10 mouse cellular contexts compared by ENCODE assay signal in genomic region chr2:164948962-164949361, GRCm38 (mm10). TPM values are rescaled to one million over a fixed set of nuclear protein-coding genes. Genes with fewer than 3 reads are reported as not detected.
DNase-seq lines count a peak whose midpoint lies in the region; ATAC-seq lines count a peak whose summit lies in the region.
"Had no signal": no experiment of that assay in that cellular context is flagged by ENCODE, and none has a peak within 500 bp of the region (broad histone marks: within the 10 kb centered on the region; RNA-seq: fewer than 3 reads in every experiment).

No protein-coding gene starts in this region.

- H3K36me3 ChIP-seq in heart, embryonic 11.5 days (ENCODE audit: control insufficient read depth, insufficient read depth, low read length): no peaks in the 10 kb centered on the region
- H3K36me3 ChIP-seq in hindbrain, embryonic 14.5 days (replicated peaks; ENCODE audit: control insufficient read depth, insufficient read depth): no peaks in the 10 kb centered on the region
- H3K36me3 ChIP-seq in midbrain, embryonic 12.5 days: no peaks in the 10 kb centered on the region

- H3K9ac ChIP-seq in heart, embryonic 11.5 days (ENCODE audit: low read depth, low read length): 0 out of 2 replicates have a peak overlapping the region, but pooled peaks have one; percentile 16
- H3K9ac ChIP-seq in hindbrain, embryonic 14.5 days: no peak overlapping the region
- no peak overlapping the region for H3K9ac ChIP-seq in midbrain, embryonic 12.5 days (replicated peaks)

- H3K9me3 ChIP-seq in heart, embryonic 11.5 days (replicated peaks; ENCODE audit: control insufficient read depth, low read length): no peaks in the 10 kb centered on the region
- no peaks in the 10 kb centered on the region for H3K9me3 ChIP-seq in hindbrain, embryonic 14.5 days (ENCODE audit: control insufficient read depth, low read length)
- no peaks in the 10 kb centered on the region for H3K9me3 ChIP-seq in midbrain, embryonic 12.5 days

- peak overlapping the region; percentile 31 for H3K4me3 ChIP-seq in heart, embryonic 11.5 days (ENCODE audit: low read depth, low read length)
- peak overlapping the region; percentile 19 for H3K4me3 ChIP-seq in hindbrain, embryonic 14.5 days (replicated peaks; ENCODE audit: low read length)
- peak overlapping the region; percentile 24 for H3K4me3 ChIP-seq in midbrain, embryonic 12.5 days

- peaks cover 5% of the 10 kb centered on the region; the same call in 1 of the 2 replicates for H3K4me1 ChIP-seq in heart, embryonic 11.5 days (ENCODE audit: control insufficient read depth, insufficient read depth, low read length)
- 0 out of 2 replicates have a peak, but pooled peaks cover 6% of the 10 kb centered on the region for H3K4me1 ChIP-seq in hindbrain, embryonic 14.5 days (replicated peaks; ENCODE audit: control insufficient read depth, insufficient read depth, low read length)
- H3K4me1 ChIP-seq in midbrain, embryonic 12.5 days: peaks cover 26% of the 10 kb centered on the region

- WGBS in heart, embryonic 11.5 days (ENCODE audit: insufficient replicate concordance): 8% methylated on average over 25 of the region's 25 CpGs
- WGBS in hindbrain, embryonic 14.5 days: 6% methylated on average over 25 of the region's 25 CpGs
- WGBS in midbrain, embryonic 12.5 days: 6% methylated on average over 25 of the region's 25 CpGs

- no peak for ATAC-seq in heart, embryonic 11.5 days (replicated peaks; ENCODE audit: insufficient number of reproducible peaks, low FRiP score, low TSS enrichment)
- no peak for ATAC-seq in hindbrain, embryonic 14.5 days (ENCODE audit: low FRiP score)
- no peak for ATAC-seq in midbrain, embryonic 12.5 days (ENCODE audit: low FRiP score, low read depth)
- no peak for ATAC-seq in cerebellum, adult (ENCODE audit: insufficient number of reproducible peaks, low FRiP score, low TSS enrichment)

- no peak overlapping the region for H3K27ac ChIP-seq in heart, embryonic 11.5 days (ENCODE audit: low read depth, low read length)
- H3K27ac ChIP-seq in hindbrain, embryonic 14.5 days: no peak overlapping the region
- no peak overlapping the region for H3K27ac ChIP-seq in midbrain, embryonic 12.5 days (replicated peaks)

- DNase-seq in heart, adult 11 months: no peak
- DNase-seq in T-cell, adult 2 months (ENCODE audit: low spot score): peak; percentile 28
- DNase-seq in hindbrain, embryonic 14.5 days (ENCODE audit: low spot score): no peak
- no peak for DNase-seq in thymus, postnatal 25 days
- DNase-seq in kidney, adult 11 months: no peak
- DNase-seq: adrenal gland, postnatal 25 days; layer of hippocampus, adult 9-11 months had no signal

- peak overlapping the region; percentile 55 for H3K4me2 ChIP-seq in heart, embryonic 11.5 days
- peak overlapping the region; percentile 40 for H3K4me2 ChIP-seq in hindbrain, embryonic 14.5 days (replicated peaks)
- peak overlapping the region; percentile 40 for H3K4me2 ChIP-seq in midbrain, embryonic 12.5 days (replicated peaks)

- peaks cover 67% of the 10 kb centered on the region for H3K27me3 ChIP-seq in heart, embryonic 11.5 days (ENCODE audit: control insufficient read depth, insufficient read depth, low read length)
- H3K27me3 ChIP-seq in hindbrain, embryonic 14.5 days (ENCODE audit: control insufficient read depth, insufficient read depth, low read length): peaks cover 58% of the 10 kb centered on the region
- H3K27me3 ChIP-seq in midbrain, embryonic 12.5 days: peaks cover 77% of the 10 kb centered on the region

RNA-seq across cellular contexts. Expression of gene Mmp9, which starts 8.4 kb away (rescaled TPM):
- 0.16 and 0.46 TPM in 2 replicates for polyA plus RNA-seq in heart, embryonic 11.5 days (2014; fragmentation: Nextera tagmentation; extraction: Ambion mirVana)
- 28.8 and 33.2 TPM in 2 replicates for polyA plus RNA-seq in hindbrain, embryonic 14.5 days (2014; fragmentation: Nextera tagmentation; extraction: Ambion mirVana)
- polyA plus RNA-seq in midbrain, embryonic 12.5 days (2016; fragmentation: Nextera tagmentation; extraction: Ambion mirVana): 6.2 and 7.5 TPM in 2 replicates

RNA-seq across cellular contexts. Expression of gene Slc12a5, which starts 11.6 kb away (rescaled TPM):
- polyA plus RNA-seq in heart, embryonic 11.5 days (2014; fragmentation: Nextera tagmentation; extraction: Ambion mirVana): 1.0 and 1.6 TPM in 2 replicates
- 62.1 and 73.6 TPM in 2 replicates for polyA plus RNA-seq in hindbrain, embryonic 14.5 days (2014; fragmentation: Nextera tagmentation; extraction: Ambion mirVana)
- 8.1 and 9.9 TPM in 2 replicates for polyA plus RNA-seq in midbrain, embryonic 12.5 days (2016; fragmentation: Nextera tagmentation; extraction: Ambion mirVana)

RNA-seq across cellular contexts. Expression of gene Zfp335, which starts 37.4 kb away (rescaled TPM):
- polyA plus RNA-seq in heart, embryonic 11.5 days (2014; fragmentation: Nextera tagmentation; extraction: Ambion mirVana): 8.8 and 8.9 TPM in 2 replicates
- polyA plus RNA-seq in hindbrain, embryonic 14.5 days (2014; fragmentation: Nextera tagmentation; extraction: Ambion mirVana): 14.6 and 15.4 TPM in 2 replicates
- polyA plus RNA-seq in midbrain, embryonic 12.5 days (2016; fragmentation: Nextera tagmentation; extraction: Ambion mirVana): 17.5 and 17.7 TPM in 2 replicates
